Mouse (Mus musculus) layer of hippocampus, adult 2 months (tissue): ENCODE data around the gene Plpp2. TPM values are rescaled to one million over a fixed set of nuclear protein-coding genes. Genes with fewer than 3 reads are reported as not detected.

Experiments
- DNase-seq, 2 experiments: peaks; one replicate each; pipeline ENCODE4 v3.0.0; 2022; ENCODE audit warnings: low spot score in 2 of 2
- H3K27ac ChIP-seq: fragments of 200-600 bp; 2 replicates; pipeline ENCODE4 v1.8.1; 2022
- H3K4me3 ChIP-seq: fragments of 200-600 bp; 2 replicates; pipeline ENCODE4 v1.8.1; 2022; ENCODE audit warnings: mild to moderate bottlenecking
- CTCF ChIP-seq: fragments of 200-600 bp; conservative IDR thresholded peaks from 2 replicates; pipeline ENCODE4 v1.8.1; 2022; ENCODE audit warnings: antibody characterized with exemption, mild to moderate bottlenecking, moderate library complexity
- microRNA-seq, 2 experiments: library from miRNA; unstranded; fragments of <30 nt; microRNA quantifications; one replicate each; pipeline ENCODE4 v1.2.0; 2021
- total RNA-seq, 2 experiments: library from RNA; stranded (reverse); gene quantifications; 2 replicates each; pipeline ENCODE4 v1.2.3; 2021

The Plpp2 gene
- total RNA-seq, 2 experiments from 2014 or later: 4.2 to 4.9 TPM

DNA sequence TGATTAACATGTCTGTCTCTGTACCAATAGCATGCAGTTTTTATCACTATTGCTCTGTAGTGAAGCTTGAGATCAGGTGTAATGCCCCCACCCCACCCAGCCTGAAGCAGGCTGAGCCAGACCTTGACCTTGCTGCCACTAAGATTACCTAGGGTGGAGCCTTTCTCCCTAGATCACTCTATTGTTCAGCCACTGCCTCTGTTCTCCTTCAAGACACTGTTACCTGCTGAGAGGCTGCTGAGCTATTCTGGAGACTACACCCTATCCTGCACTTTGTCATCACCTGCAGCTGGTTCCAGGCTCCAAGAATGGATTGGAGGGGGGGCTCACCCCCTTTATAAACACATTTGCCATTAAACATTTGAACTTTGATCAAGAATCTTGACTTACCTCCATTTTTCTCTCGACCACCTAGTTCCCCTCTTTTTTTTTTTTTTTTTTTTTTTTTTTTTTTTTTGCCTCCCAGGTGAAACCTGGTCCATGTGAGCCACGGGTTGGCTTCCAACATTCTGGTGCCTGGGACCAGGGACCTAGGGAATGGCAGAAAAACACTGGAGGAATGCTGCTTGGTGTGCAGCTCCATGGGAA is 36.8 kb downstream of the Plpp2 start:
- DNase-seq: no peak
- Histone ChIP-seq H3K27ac (no peak overlapping the region), H3K4me3 (no peak overlapping the region)
- TF ChIP-seq CTCF: no peak

DNA sequence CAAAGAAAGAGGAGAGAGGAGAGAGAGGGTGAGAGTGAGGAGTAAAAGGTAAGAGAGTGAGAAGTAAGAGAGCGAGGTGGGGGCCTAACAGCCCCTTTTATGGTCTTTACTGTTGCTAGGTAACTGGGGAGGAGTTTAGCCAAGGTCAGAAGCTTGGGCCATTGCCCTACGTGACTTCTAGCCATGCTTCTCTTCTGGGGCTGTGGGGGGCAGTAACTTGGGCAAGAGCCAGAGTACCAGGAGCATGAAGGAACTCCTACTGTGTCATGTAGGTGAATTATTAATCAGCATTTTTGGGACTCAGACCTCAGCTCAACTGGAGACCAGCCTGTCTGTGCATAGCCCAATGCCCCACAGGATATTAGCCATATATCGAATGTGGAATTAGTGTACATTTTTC is 37.7 kb downstream of the Plpp2 start:
- no peak overlapping the region for H3K4me3 ChIP-seq
- TF ChIP-seq CTCF: no peak
- DNase-seq: no peak
- H3K27ac ChIP-seq: no peak overlapping the region

Small RNAs within 50 kb of the gene (microRNA-seq; reads per million reads assigned to microRNA genes)
- gene Mir6909: 0 reads per million in 2 experiments

Other genes starting within 250 kb of the Plpp2 start
- not detected for gene Vmn2r82, start 177.3 kb downstream of the Plpp2 start, total RNA-seq
- gene Vmn2r83, start 65.1 kb downstream of the Plpp2 start, total RNA-seq: not detected
- gene Mier2, start 21.4 kb upstream of the Plpp2 start, total RNA-seq: 10 to 100 TPM; 60.1 to 61.6 TPM
- 1 to 10 TPM in 1 of 2 experiments, not detected in 1; 1.2 TPM for gene Theg, start 53.5 kb upstream of the Plpp2 start, total RNA-seq
- gene C2cd4c, start 80.2 kb upstream of the Plpp2 start, total RNA-seq: 10 to 100 TPM; 15.5 to 16.6 TPM
- 10 to 100 TPM; 44.7 to 49.4 TPM for gene Shc2, start 104.1 kb upstream of the Plpp2 start, total RNA-seq
- under 1 TPM; 0.29 to 0.38 TPM for gene Odf3l2, start 111.9 kb upstream of the Plpp2 start, total RNA-seq
- gene Madcam1, start 130.8 kb upstream of the Plpp2 start, total RNA-seq: not detected
- 10 to 100 TPM; 67.8 to 73.5 TPM for gene Tpgs1, start 135.6 kb upstream of the Plpp2 start, total RNA-seq
- 10 to 100 TPM; 73.1 to 79.8 TPM for gene Cdc34, start 148.4 kb upstream of the Plpp2 start, total RNA-seq
- 1 to 10 TPM; 3.3 to 4.0 TPM for gene Gzmm, start 155.2 kb upstream of the Plpp2 start, total RNA-seq
- 100 to 1,000 TPM; 538 TPM for gene Bsg, start 170.7 kb upstream of the Plpp2 start, total RNA-seq
- gene Hcn2, start 182.8 kb upstream of the Plpp2 start, total RNA-seq: 100 to 1,000 TPM; 118 TPM
- 10 to 100 TPM; 44.5 to 50.6 TPM for gene Polrmt, start 212.8 kb upstream of the Plpp2 start, total RNA-seq
- 1 to 10 TPM; 1.9 to 2.8 TPM for gene Fgf22, start 221.3 kb upstream of the Plpp2 start, total RNA-seq
- 10 to 100 TPM; 85.0 to 88.3 TPM for gene Rnf126, start 233.2 kb upstream of the Plpp2 start, total RNA-seq
- 1 to 10 TPM; 2.5 to 2.7 TPM for gene Fstl3, start 243.5 kb upstream of the Plpp2 start, total RNA-seq